Mouse (Mus musculus): ENCODE results near the gene Dph5.
"Not testable (repeated sequence)": the region's sequence is repeated elsewhere in the genome, so short reads cannot be mapped to it uniquely, and the experiment has no call there.

Dph5 gene

GRCm38 (mm10) chr3:115887427-115888309, at the start of gene Dph5:
TSS of gene Dph5 (plus strand) at chr3:115887837.
- peak; percentile 92 for DNase-seq (ENCODE audit: low spot score)

- no peak for DNase-seq (ENCODE audit: low spot score)
These were observed 43.1 kb upstream of the Dph5 start for GRCm38 (mm10) chr3:115844566-115844965.

GRCm38 (mm10) chr3:115845032-115845618, 42.5 kb upstream of the Dph5 start:
- no peak for DNase-seq (ENCODE audit: low spot score)

GRCm38 (mm10) chr3:115845724-115846123, 41.9 kb upstream of the Dph5 start:
- no peak for DNase-seq (ENCODE audit: low spot score)

- no peak for DNase-seq (ENCODE audit: low spot score)
These were observed 41.5 kb upstream of the Dph5 start for GRCm38 (mm10) chr3:115846153-115846552.

GRCm38 (mm10) chr3:115848686-115849480, 38.8 kb upstream of the Dph5 start:
- no peak for DNase-seq (ENCODE audit: low spot score)

DNA sequence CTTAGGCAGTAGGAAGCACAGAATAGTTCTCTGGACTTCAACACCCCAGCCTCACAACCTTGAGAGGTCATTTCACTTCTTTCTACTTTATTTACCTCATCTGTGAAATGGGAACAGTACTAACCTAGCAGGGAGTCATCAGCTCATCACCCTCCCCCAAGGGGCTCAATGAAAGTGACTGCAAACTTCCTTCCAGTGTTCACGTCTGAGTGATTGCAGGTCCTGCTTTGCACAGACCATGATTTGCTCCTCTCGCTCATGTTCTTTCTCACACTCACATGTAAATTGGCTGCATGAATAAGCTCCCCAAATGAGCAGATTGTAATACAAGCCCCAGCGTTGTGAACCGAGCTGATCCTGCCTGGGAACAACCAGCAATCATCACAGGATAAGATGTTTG, 36.7 kb upstream of the Dph5 start:
- no peak for DNase-seq (ENCODE audit: low spot score)

DNA sequence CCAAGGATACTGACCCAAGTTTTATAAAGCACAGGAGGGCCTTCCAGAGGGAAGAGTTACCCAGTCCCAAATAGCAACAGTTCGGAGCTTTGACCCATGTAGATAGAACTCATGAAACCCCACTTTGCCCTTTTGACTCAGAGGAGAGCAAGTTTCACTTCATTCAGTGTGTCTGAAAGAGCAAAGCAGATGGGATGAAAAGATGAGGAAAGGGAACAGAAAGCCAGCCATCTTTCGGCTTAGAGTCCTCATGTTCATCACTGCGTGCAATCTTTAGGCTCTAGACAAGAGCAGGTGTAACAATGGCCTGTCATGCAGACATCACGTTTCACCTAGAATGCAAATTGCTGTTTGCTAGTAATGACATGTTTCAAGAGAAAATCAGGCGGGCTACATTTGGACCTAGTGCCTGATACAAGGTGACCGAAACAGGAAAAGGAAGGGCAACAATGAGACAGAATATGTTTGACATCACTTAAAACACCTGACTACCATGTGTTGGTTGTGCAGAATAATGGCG, 32.9 kb upstream of the Dph5 start:
- no peak for DNase-seq (ENCODE audit: low spot score)

GRCm38 (mm10) chr3:115855576-115855975, 32.1 kb upstream of the Dph5 start:
- no peak for DNase-seq (ENCODE audit: low spot score)

- no peak for DNase-seq (ENCODE audit: low spot score)
These were observed 31.1 kb upstream of the Dph5 start for GRCm38 (mm10) chr3:115856484-115857022.

- no peak for DNase-seq (ENCODE audit: low spot score)
These were observed 30.2 kb upstream of the Dph5 start for GRCm38 (mm10) chr3:115857436-115857835.

DNA sequence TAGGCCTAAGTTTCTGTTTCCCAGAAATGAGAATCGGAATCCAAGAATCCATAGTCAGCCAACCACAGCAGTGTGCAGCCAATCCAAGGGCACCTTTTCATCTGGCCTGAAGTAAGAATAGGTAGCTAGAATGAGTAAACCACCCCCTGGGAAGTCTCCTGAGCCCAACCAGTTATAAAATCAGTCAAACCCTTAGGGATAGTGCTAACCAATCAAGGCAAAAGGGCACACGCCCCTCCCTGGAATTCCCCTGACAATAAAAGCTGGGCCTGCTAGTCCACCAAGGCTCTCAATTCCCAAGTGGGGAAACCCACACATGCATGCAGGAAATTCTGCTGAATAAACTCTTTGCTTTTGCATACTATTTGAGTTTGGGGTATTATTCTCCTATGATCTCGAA, 28.8 kb upstream of the Dph5 start:
- DNase-seq (ENCODE audit: low spot score), result no peak

GRCm38 (mm10) chr3:115860780-115861179, 26.9 kb upstream of the Dph5 start:
- DNase-seq (ENCODE audit: low spot score), result not testable (repeated sequence)

GRCm38 (mm10) chr3:115863487-115863886, 24.1 kb upstream of the Dph5 start:
- no peak for DNase-seq (ENCODE audit: low spot score)

- DNase-seq (ENCODE audit: low spot score), result no peak
These were observed 20.5 kb upstream of the Dph5 start for GRCm38 (mm10) chr3:115867150-115867549.

DNA sequence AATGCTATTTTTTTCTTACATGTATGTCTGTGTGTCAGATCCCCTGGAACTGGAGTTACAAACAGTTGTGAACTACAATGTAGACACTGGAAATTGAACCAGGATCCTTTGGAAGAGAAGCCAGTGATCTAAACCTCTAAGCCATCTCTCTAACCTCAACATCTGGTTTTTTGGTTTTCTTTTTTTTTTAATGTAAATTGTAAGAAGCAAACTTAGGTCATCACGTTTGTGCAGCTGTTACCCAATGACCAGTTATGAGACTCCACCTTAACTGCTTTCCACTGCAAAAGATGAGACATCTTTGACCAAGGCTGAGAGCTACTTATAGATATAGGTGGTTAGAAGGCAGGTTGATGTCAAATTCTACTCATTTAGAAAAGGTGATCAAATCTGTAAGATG, 19.7 kb upstream of the Dph5 start:
- no peak for DNase-seq (ENCODE audit: low spot score)

GRCm38 (mm10) chr3:115869360-115869759, 18.3 kb upstream of the Dph5 start:
- DNase-seq (ENCODE audit: low spot score), result no peak

DNA sequence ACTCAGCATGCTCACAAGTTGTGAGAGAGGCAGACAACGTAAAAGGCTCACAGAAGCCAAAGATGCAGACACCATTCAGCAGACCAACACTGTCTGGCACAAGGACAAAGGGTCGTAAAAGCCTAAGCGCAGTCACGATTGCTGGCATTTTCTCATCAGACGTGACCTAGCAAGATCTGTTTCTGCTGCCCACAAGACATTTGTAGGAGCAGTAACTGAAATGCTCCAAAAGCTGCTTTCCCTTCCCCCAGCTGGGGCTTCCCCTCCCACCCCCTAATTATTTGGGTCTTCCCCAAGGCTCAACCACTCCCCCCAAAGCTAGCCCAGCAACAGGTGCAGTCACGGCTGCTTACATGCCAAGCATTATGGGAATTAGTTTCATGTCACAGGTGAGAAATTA, 12.1 kb upstream of the Dph5 start:
- DNase-seq (ENCODE audit: low spot score), result no peak

DNA sequence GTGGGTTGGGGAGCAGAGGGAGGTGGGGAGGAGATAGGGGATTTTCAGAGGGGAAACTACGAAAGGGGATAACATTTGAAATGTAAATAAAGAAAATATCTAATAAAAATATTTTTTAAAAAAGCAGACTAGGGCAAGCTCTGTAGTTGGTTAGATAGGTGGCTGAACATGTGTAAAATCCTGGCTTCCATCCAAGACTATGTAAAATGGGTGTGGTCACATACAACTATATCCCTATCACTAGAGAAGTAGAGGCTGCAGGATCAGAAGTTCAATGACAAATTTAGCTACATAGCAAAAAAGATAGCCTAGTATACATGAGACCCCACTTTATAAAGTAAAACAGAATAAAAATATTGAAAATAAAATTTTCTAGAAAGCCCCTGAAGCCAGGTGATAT, 10.5 kb upstream of the Dph5 start:
- no peak for DNase-seq (ENCODE audit: low spot score)

DNA sequence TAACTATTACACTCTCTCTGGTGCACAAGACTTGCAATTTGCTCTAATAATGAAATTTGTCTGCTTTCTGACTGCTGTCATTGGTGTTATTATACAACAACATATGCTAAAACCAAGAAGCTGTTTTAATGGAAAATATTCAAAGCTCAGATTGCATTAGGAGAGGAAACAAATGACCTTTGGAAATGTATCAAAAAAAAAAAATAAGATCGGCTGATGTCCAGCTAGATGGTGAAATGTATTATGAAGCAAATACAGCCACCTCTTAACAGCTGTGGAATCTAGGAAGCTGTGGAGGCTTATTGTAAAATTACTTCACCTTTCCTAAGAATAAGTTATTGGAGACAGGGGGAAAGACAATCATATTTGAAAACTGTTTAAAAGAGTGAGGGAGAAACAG, 3.6 kb upstream of the Dph5 start:
- DNase-seq (ENCODE audit: low spot score), result no peak

DNA sequence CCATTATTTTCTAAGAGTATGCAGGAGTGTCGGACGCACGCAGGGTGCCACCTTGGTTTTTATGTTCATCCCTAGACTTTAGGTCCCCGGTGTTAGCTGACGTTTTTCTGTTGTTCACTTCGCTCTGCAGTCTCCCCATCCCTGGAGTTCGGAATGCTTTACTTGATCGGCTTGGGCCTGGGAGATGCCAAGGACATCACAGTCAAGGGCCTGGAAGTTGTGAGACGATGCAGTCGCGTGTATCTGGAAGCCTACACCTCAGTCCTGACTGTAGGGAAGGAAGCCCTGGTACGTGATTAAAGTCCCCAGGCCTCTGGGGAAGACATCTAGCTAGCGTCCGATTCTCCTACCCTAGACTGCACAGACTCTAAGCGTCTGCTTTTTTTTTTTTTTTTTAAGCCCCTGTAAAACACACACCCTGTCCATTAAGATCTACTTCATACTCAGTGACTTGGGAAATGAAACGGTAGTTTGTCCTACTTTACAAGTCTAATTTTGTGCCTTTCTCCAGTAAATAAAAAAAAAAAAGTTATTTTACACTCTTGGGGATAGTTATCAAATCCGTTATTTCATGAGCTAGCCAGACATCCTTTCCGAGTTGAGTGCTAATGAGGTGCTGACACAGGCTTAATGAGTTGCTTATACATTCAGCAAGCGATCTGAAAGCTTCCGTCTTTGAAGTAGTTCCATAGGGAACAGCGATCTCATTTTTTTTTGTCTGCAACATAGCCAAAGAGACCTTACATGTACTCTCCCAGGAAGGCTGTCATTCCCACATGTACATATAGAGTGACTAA, 871 bp downstream of the Dph5 start:
- no peak for DNase-seq (ENCODE audit: low spot score)
